Mouse (Mus musculus) embryonic facial prominence, embryonic 13.5 days (tissue): ENCODE results near the gene Gm6525. TPM values are rescaled to one million over a fixed set of nuclear protein-coding genes. Genes with fewer than 3 reads are reported as not detected.

Experiments used
- ATAC-seq: fragments of 200-750 bp; cut with Nextera tagmentation; 2 replicates; pipeline ENCODE4 v1.8.0; 2017; ENCODE audit warnings: low read depth; ENCODE audit not compliant: insufficient number of reproducible peaks, insufficient read depth, low FRiP score, low TSS enrichment
- H3K27ac ChIP-seq: fragments of 300-500 bp; sonication (generic); 2 replicates; pipeline ENCODE4 v1.5.1; 2015; ENCODE audit warnings: moderate library complexity, mild to moderate bottlenecking, inconsistent platforms
- H3K27me3 ChIP-seq: fragments of 300-500 bp; sonication (generic); 2 replicates; pipeline ENCODE4 v1.6.1; 2015; ENCODE audit warnings: mild to moderate bottlenecking, inconsistent platforms
- H3K36me3 ChIP-seq: fragments of 300-500 bp; sonication (generic); 2 replicates; pipeline ENCODE4 v1.6.1; 2015; ENCODE audit warnings: mild to moderate bottlenecking, inconsistent platforms
- H3K4me1 ChIP-seq: fragments of 300-500 bp; sonication (generic); 2 replicates; pipeline ENCODE4 v1.6.1; 2015; ENCODE audit warnings: inconsistent platforms
- H3K4me2 ChIP-seq: fragments of 300-500 bp; sonication (generic); 2 replicates; pipeline ENCODE4 v1.6.1; 2015; ENCODE audit warnings: moderate library complexity, mild to moderate bottlenecking, inconsistent platforms
- H3K4me3 ChIP-seq: fragments of 300-500 bp; sonication (generic); 2 replicates; pipeline ENCODE4 v1.5.1; 2015; ENCODE audit warnings: mild to moderate bottlenecking, inconsistent platforms
- H3K9ac ChIP-seq: fragments of 300-500 bp; sonication (generic); 2 replicates; pipeline ENCODE4 v1.6.1; 2015; ENCODE audit warnings: mild to moderate bottlenecking, inconsistent platforms
- H3K9me3 ChIP-seq: fragments of 300-500 bp; sonication (generic); 2 replicates; pipeline ENCODE4 v1.6.1; 2016; ENCODE audit warnings: inconsistent platforms
- WGBS: fragments of 180-500 bp; shearing (Covaris S2); methylation state at CpG from one replicate; pipeline ENCODE4 v1.1.7; 2015; ENCODE audit warnings: mixed read lengths; 5-methylcytosine and 5-hydroxymethylcytosine counted together
- polyA plus RNA-seq: library from polyadenylated mRNA; unstranded; fragments of >200 nt; fragmentation: Nextera tagmentation; extraction: Ambion mirVana; gene quantifications from 2 replicates; pipeline ENCODE4 v1.2.1, GENCODE M21; 2015

Gene Gm6525
- polyA plus RNA-seq, 1 experiment from 2014 or later: 1.6 TPM

GRCm38 (mm10) chr3:84215743-84216360 lies 41.9 kb downstream of the Gm6525 start:
- no peaks in the 10 kb centered on the region for H3K9me3 ChIP-seq
- peak overlapping the region; percentile 37 for H3K4me2 ChIP-seq
- no peaks in the 10 kb centered on the region for H3K36me3 ChIP-seq
- H3K4me1 ChIP-seq: peaks cover 63% of the 10 kb centered on the region
- H3K27me3 ChIP-seq: no peaks in the 10 kb centered on the region
- H3K4me3 ChIP-seq: no peak overlapping the region
- ATAC-seq: no peak
- 46% methylated on average over 15 of the region's 15 CpGs for WGBS
- H3K27ac ChIP-seq: peak overlapping the region; percentile 18; the same call in 1 of the 2 replicates
- H3K9ac ChIP-seq: no peak overlapping the region

GRCm38 (mm10) chr3:84217118-84217960 lies 43.4 kb downstream of the Gm6525 start:
- H3K9ac ChIP-seq: peak overlapping the region; percentile 52
- no peak for ATAC-seq
- no peaks in the 10 kb centered on the region for H3K9me3 ChIP-seq
- H3K27ac ChIP-seq: peak overlapping the region; percentile 72
- H3K4me3 ChIP-seq: no peak overlapping the region
- H3K36me3 ChIP-seq: no peaks in the 10 kb centered on the region
- peaks cover 68% of the 10 kb centered on the region for H3K4me1 ChIP-seq
- H3K4me2 ChIP-seq: peak overlapping the region; percentile 35
- WGBS: 62% methylated on average over 12 of the region's 12 CpGs
- H3K27me3 ChIP-seq: no peaks in the 10 kb centered on the region

- peaks cover 68% of the 10 kb centered on the region for H3K4me1 ChIP-seq
- 32% methylated on average over 4 of the region's 4 CpGs for WGBS
- no peaks in the 10 kb centered on the region for H3K9me3 ChIP-seq
- no peaks in the 10 kb centered on the region for H3K36me3 ChIP-seq
- ATAC-seq: no peak
- H3K27me3 ChIP-seq: no peaks in the 10 kb centered on the region
- H3K4me2 ChIP-seq: peak overlapping the region; percentile 35
- peak overlapping the region; percentile 52 for H3K9ac ChIP-seq
- peak overlapping the region; percentile 72 for H3K27ac ChIP-seq
- 0 out of 2 replicates have a peak overlapping the region, but pooled peaks have one; percentile 10 for H3K4me3 ChIP-seq
Measured at GRCm38 (mm10) chr3:84217961-84218351, 44.1 kb downstream of the Gm6525 start.

- Histone ChIP-seq H3K4me3 (0 out of 2 replicates have a peak overlapping the region, but pooled peaks have one; percentile 10), H3K27me3 (no peaks in the 10 kb centered on the region), H3K4me1 (peaks cover 68% of the 10 kb centered on the region), H3K27ac (peak overlapping the region; percentile 72), H3K4me2 (peak overlapping the region; percentile 82), H3K36me3 (no peaks in the 10 kb centered on the region), H3K9me3 (no peaks in the 10 kb centered on the region), H3K9ac (0 out of 2 replicates have a peak overlapping the region, but pooled peaks have one; percentile 52)
- WGBS: 31% methylated on average over 2 of the region's 2 CpGs
- ATAC-seq: no peak
Measured at GRCm38 (mm10) chr3:84218498-84218897, 44.6 kb downstream of the Gm6525 start.

GRCm38 (mm10) chr3:84219166-84219710 lies 45.3 kb downstream of the Gm6525 start:
- H3K4me1 ChIP-seq: peaks cover 67% of the 10 kb centered on the region
- no peaks in the 10 kb centered on the region for H3K36me3 ChIP-seq
- peak overlapping the region; percentile 82 for H3K4me2 ChIP-seq
- no peak overlapping the region for H3K4me3 ChIP-seq
- no peak for ATAC-seq
- no peak overlapping the region; the same call in 1 of the 2 replicates for H3K27ac ChIP-seq
- H3K9ac ChIP-seq: no peak overlapping the region
- no peaks in the 10 kb centered on the region for H3K27me3 ChIP-seq
- H3K9me3 ChIP-seq: no peaks in the 10 kb centered on the region
- 21% methylated on average over 2 of the region's 2 CpGs for WGBS

GRCm38 (mm10) chr3:84219720-84220273 lies 45.9 kb downstream of the Gm6525 start:
- no peaks in the 10 kb centered on the region for H3K9me3 ChIP-seq
- H3K4me1 ChIP-seq: peaks cover 61% of the 10 kb centered on the region
- no peaks in the 10 kb centered on the region for H3K36me3 ChIP-seq
- H3K4me3 ChIP-seq: peak overlapping the region; percentile 52
- H3K27me3 ChIP-seq: no peaks in the 10 kb centered on the region
- H3K4me2 ChIP-seq: peak overlapping the region; percentile 82
- no peak for ATAC-seq
- H3K9ac ChIP-seq: peak overlapping the region; percentile 73
- H3K27ac ChIP-seq: no peak overlapping the region; the same call in 1 of the 2 replicates
- WGBS: 2% methylated on average over 9 of the region's 9 CpGs

GRCm38 (mm10) chr3:84220326-84220725 lies 46.4 kb downstream of the Gm6525 start:
- ATAC-seq: no peak
- Histone ChIP-seq H3K4me1 (peaks cover 56% of the 10 kb centered on the region), H3K27me3 (no peaks in the 10 kb centered on the region), H3K4me3 (peak overlapping the region; percentile 52), H3K9me3 (no peaks in the 10 kb centered on the region), H3K36me3 (no peaks in the 10 kb centered on the region), H3K4me2 (peak overlapping the region; percentile 82), H3K9ac (peak overlapping the region; percentile 73), H3K27ac (peak overlapping the region; percentile 60)
- WGBS: 1% methylated on average over 9 of the region's 9 CpGs

- H3K4me2 ChIP-seq: peak overlapping the region; percentile 82
- H3K9ac ChIP-seq: peak overlapping the region; percentile 73
- peak overlapping the region; percentile 60 for H3K27ac ChIP-seq
- no peaks in the 10 kb centered on the region for H3K9me3 ChIP-seq
- WGBS: 1% methylated on average over 11 of the region's 11 CpGs
- H3K4me3 ChIP-seq: peak overlapping the region; percentile 52
- no peaks in the 10 kb centered on the region for H3K27me3 ChIP-seq
- ATAC-seq: no peak
- H3K36me3 ChIP-seq: no peaks in the 10 kb centered on the region
- H3K4me1 ChIP-seq: peaks cover 52% of the 10 kb centered on the region
Measured at GRCm38 (mm10) chr3:84220748-84221147, 46.8 kb downstream of the Gm6525 start.

Other genes with a start within 250 kb of the Gm6525 start
- 65.7 and 67.4 TPM in 2 replicates for gene Tmem131l, start 133.9 kb upstream of the Gm6525 start, polyA plus RNA-seq
- 11.0 and 17.0 TPM in 2 replicates for gene Mnd1, start 18.3 kb upstream of the Gm6525 start, polyA plus RNA-seq
- 25.5 and 27.9 TPM in 2 replicates for gene Trim2, start 132.8 kb downstream of the Gm6525 start, polyA plus RNA-seq